Mouse (Mus musculus) stomach, embryonic 15.5 days (tissue): ENCODE measurements around the gene Osbpl3. TPM values are rescaled to one million over a fixed set of nuclear protein-coding genes. Genes with fewer than 3 reads are reported as not detected.

Experiments used
- ATAC-seq: fragments of 200-750 bp; cut with Nextera tagmentation; 2 replicates; pipeline ENCODE4 v1.8.0; 2017; ENCODE audit warnings: low read depth, moderate number of reproducible peaks, moderate TSS enrichment; ENCODE audit not compliant: insufficient read depth, low FRiP score
- H3K27ac ChIP-seq: fragments of 300-500 bp; sonication (generic); 2 replicates; pipeline ENCODE4 v1.5.1; 2015; ENCODE audit warnings: mild to moderate bottlenecking, inconsistent platforms
- H3K27me3 ChIP-seq: fragments of 300-500 bp; sonication (generic); replicated peaks from 2 replicates; pipeline ENCODE4 v1.6.1; 2015; ENCODE audit warnings: inconsistent platforms
- H3K36me3 ChIP-seq: fragments of 300-500 bp; sonication (generic); 2 replicates; pipeline ENCODE4 v1.6.1; 2015; ENCODE audit warnings: inconsistent platforms
- H3K4me1 ChIP-seq: fragments of 300-500 bp; sonication (generic); 2 replicates; pipeline ENCODE4 v1.6.1; 2015; ENCODE audit warnings: inconsistent platforms
- H3K4me2 ChIP-seq: fragments of 300-500 bp; sonication (generic); 2 replicates; pipeline ENCODE4 v1.6.1; 2015; ENCODE audit warnings: mild to moderate bottlenecking, inconsistent platforms
- H3K4me3 ChIP-seq: fragments of 300-500 bp; sonication (generic); replicated peaks from 2 replicates; pipeline ENCODE4 v1.5.1; 2015; ENCODE audit warnings: inconsistent platforms
- H3K9ac ChIP-seq: fragments of 300-500 bp; sonication (generic); 2 replicates; pipeline ENCODE4 v1.6.1; 2015; ENCODE audit warnings: inconsistent platforms
- H3K9me3 ChIP-seq: fragments of 300-500 bp; sonication (generic); 2 replicates; pipeline ENCODE4 v1.6.1; 2016; ENCODE audit warnings: inconsistent platforms
- WGBS: fragments of 180-500 bp; shearing (Covaris S2); methylation state at CpG from one replicate; pipeline ENCODE4 v1.1.7; 2015; 5-methylcytosine and 5-hydroxymethylcytosine counted together
- polyA plus RNA-seq: library from polyadenylated mRNA; unstranded; fragments of >200 nt; fragmentation: Nextera tagmentation; extraction: Ambion mirVana; gene quantifications from 2 replicates; pipeline ENCODE4 v1.2.1, GENCODE M21; 2015

The Osbpl3 gene
- polyA plus RNA-seq, 1 experiment from 2014 or later = 12.0 TPM

- Histone ChIP-seq H3K9ac (no peak overlapping the region), H3K4me3 (no peak overlapping the region), H3K36me3 (no peaks in the 10 kb centered on the region), H3K4me2 (no peak overlapping the region), H3K9me3 (no peaks in the 10 kb centered on the region), H3K4me1 (no peaks in the 10 kb centered on the region), H3K27me3 (no peaks in the 10 kb centered on the region), H3K27ac (no peak overlapping the region)
- WGBS = 74% methylated on average over 9 of the region's 9 CpGs
- no peak for ATAC-seq
Measured at GRCm38 (mm10) chr6:50464690-50465485, 8.9 kb upstream of the Osbpl3 start.

GRCm38 (mm10) chr6:50462026-50462425, 6.0 kb upstream of the Osbpl3 start:
- Histone ChIP-seq H3K27ac (no peak overlapping the region), H3K9ac (no peak overlapping the region), H3K36me3 (no peaks in the 10 kb centered on the region), H3K9me3 (no peaks in the 10 kb centered on the region), H3K4me1 (peaks cover 5% of the 10 kb centered on the region; the same call in 1 of the 2 replicates), H3K4me2 (no peak overlapping the region), H3K4me3 (no peak overlapping the region), H3K27me3 (no peaks in the 10 kb centered on the region)
- WGBS = 65% methylated on average over 4 of the region's 4 CpGs
- no peak for ATAC-seq

- Histone ChIP-seq H3K4me3 (no peak overlapping the region), H3K36me3 (no peaks in the 10 kb centered on the region), H3K9ac (no peak overlapping the region), H3K9me3 (no peaks in the 10 kb centered on the region), H3K4me1 (peaks cover 6% of the 10 kb centered on the region; the same call in 1 of the 2 replicates), H3K27ac (no peak overlapping the region), H3K4me2 (no peak overlapping the region), H3K27me3 (no peaks in the 10 kb centered on the region)
- 71% methylated on average over 3 of the region's 3 CpGs for WGBS
- ATAC-seq = no peak
Measured at GRCm38 (mm10) chr6:50461585-50461984, 5.6 kb upstream of the Osbpl3 start.

GRCm38 (mm10) chr6:50460646-50461045, 4.6 kb upstream of the Osbpl3 start:
- no peak overlapping the region for H3K4me2 ChIP-seq
- H3K9ac ChIP-seq = no peak overlapping the region
- H3K4me3 ChIP-seq = no peak overlapping the region
- ATAC-seq = no peak
- no peak overlapping the region for H3K27ac ChIP-seq
- 75% methylated on average over 5 of the region's 5 CpGs for WGBS
- H3K9me3 ChIP-seq = no peaks in the 10 kb centered on the region
- H3K36me3 ChIP-seq = no peaks in the 10 kb centered on the region
- H3K27me3 ChIP-seq = no peaks in the 10 kb centered on the region
- peaks cover 9% of the 10 kb centered on the region; the same call in 1 of the 2 replicates for H3K4me1 ChIP-seq

- H3K4me2 ChIP-seq = no peak overlapping the region
Measured at GRCm38 (mm10) chr6:50460246-50460645, 4.2 kb upstream of the Osbpl3 start.

GRCm38 (mm10) chr6:50459271-50459670, 3.3 kb upstream of the Osbpl3 start:
- Histone ChIP-seq H3K4me3 (no peak overlapping the region), H3K9me3 (no peaks in the 10 kb centered on the region), H3K36me3 (no peaks in the 10 kb centered on the region), H3K4me2 (no peak overlapping the region), H3K9ac (no peak overlapping the region), H3K27ac (no peak overlapping the region), H3K4me1 (peaks cover 19% of the 10 kb centered on the region), H3K27me3 (no peaks in the 10 kb centered on the region)
- WGBS = 65% methylated on average over 5 of the region's 5 CpGs
- no peak for ATAC-seq

More at GRCm38 (mm10) chr6:50460246-50460645, 4.2 kb upstream of the Osbpl3 start:
- Histone ChIP-seq H3K9me3 (no peaks in the 10 kb centered on the region), H3K27me3 (no peaks in the 10 kb centered on the region), H3K36me3 (no peaks in the 10 kb centered on the region), H3K27ac (no peak overlapping the region), H3K4me3 (no peak overlapping the region), H3K9ac (no peak overlapping the region), H3K4me1 (peaks cover 12% of the 10 kb centered on the region; the same call in 1 of the 2 replicates)
- ATAC-seq = no peak

GRCm38 (mm10) chr6:50457551-50458348, 1.7 kb upstream of the Osbpl3 start:
- Histone ChIP-seq H3K4me1 (peaks cover 19% of the 10 kb centered on the region), H3K4me3 (no peak overlapping the region), H3K9ac (no peak overlapping the region), H3K27me3 (no peaks in the 10 kb centered on the region), H3K27ac (no peak overlapping the region), H3K9me3 (no peaks in the 10 kb centered on the region), H3K4me2 (no peak overlapping the region), H3K36me3 (no peaks in the 10 kb centered on the region)
- 75% methylated on average over 12 of the region's 12 CpGs for WGBS
- no peak for ATAC-seq

GRCm38 (mm10) chr6:50456706-50457105, 705 bp upstream of the Osbpl3 start:
- peak overlapping the region; percentile 68; the same call in 1 of the 2 replicates for H3K4me3 ChIP-seq
- H3K9ac ChIP-seq = no peak overlapping the region
- 62% methylated on average over 14 of the region's 14 CpGs for WGBS

GRCm38 (mm10) chr6:50455102-50455828, 736 bp downstream of the Osbpl3 start:
- Histone ChIP-seq H3K4me2 (peak overlapping the region; percentile 92), H3K27me3 (no peaks in the 10 kb centered on the region), H3K4me1 (peaks cover 19% of the 10 kb centered on the region), H3K36me3 (no peaks in the 10 kb centered on the region), H3K9me3 (no peaks in the 10 kb centered on the region), H3K4me3 (peak overlapping the region; percentile 68), H3K27ac (peak overlapping the region; percentile 88), H3K9ac (peak overlapping the region; percentile 44)
- peak; percentile 9; the same call in 1 of the 2 replicates for ATAC-seq
- 1% methylated on average over 39 of the region's 39 CpGs for WGBS

More at GRCm38 (mm10) chr6:50456706-50457105, 705 bp upstream of the Osbpl3 start:
- Histone ChIP-seq H3K4me1 (peaks cover 19% of the 10 kb centered on the region), H3K9me3 (no peaks in the 10 kb centered on the region), H3K4me2 (peak overlapping the region; percentile 92), H3K27ac (peak overlapping the region; percentile 88; the same call in 1 of the 2 replicates), H3K27me3 (no peaks in the 10 kb centered on the region), H3K36me3 (no peaks in the 10 kb centered on the region)
- no peak for ATAC-seq

- Histone ChIP-seq H3K4me3 (no peak overlapping the region), H3K4me2 (no peak overlapping the region), H3K27ac (no peak overlapping the region), H3K4me1 (peaks cover 19% of the 10 kb centered on the region), H3K36me3 (no peaks in the 10 kb centered on the region), H3K9ac (no peak overlapping the region), H3K27me3 (no peaks in the 10 kb centered on the region), H3K9me3 (no peaks in the 10 kb centered on the region)
- 51% methylated on average over 6 of the region's 6 CpGs for WGBS
- ATAC-seq = no peak
Measured at GRCm38 (mm10) chr6:50453651-50454050, 2.4 kb downstream of the Osbpl3 start.

- H3K9me3 ChIP-seq = no peaks in the 10 kb centered on the region
- no peaks in the 10 kb centered on the region for H3K36me3 ChIP-seq
- peaks cover 16% of the 10 kb centered on the region for H3K4me1 ChIP-seq
- H3K9ac ChIP-seq = no peak overlapping the region
- 88% methylated on average over 10 of the region's 10 CpGs for WGBS
- no peak overlapping the region for H3K27ac ChIP-seq
- no peak overlapping the region for H3K4me2 ChIP-seq
- no peak overlapping the region for H3K4me3 ChIP-seq
- ATAC-seq = no peak
- H3K27me3 ChIP-seq = no peaks in the 10 kb centered on the region
Measured at GRCm38 (mm10) chr6:50452220-50452619, 3.8 kb downstream of the Osbpl3 start.
